Mouse (Mus musculus) megakaryocyte, embryonic 14.5 days (primary cell): ENCODE data around the gene Tshz2. TPM values are rescaled to one million over a fixed set of nuclear protein-coding genes. Genes with fewer than 3 reads are reported as not detected.

Experiments
- H3K27me3 ChIP-seq: replicated peaks from 2 replicates; pipeline ENCODE3; 2012; ENCODE audit warnings: inconsistent platforms
- H3K36me3 ChIP-seq: replicated peaks from 2 replicates; pipeline ENCODE3; 2012; ENCODE audit warnings: low read length, inconsistent platforms, mixed read lengths
- H3K4me1 ChIP-seq: 2 replicates; pipeline ENCODE4 v1.6.1; 2012; ENCODE audit warnings: inconsistent platforms
- H3K4me3 ChIP-seq: replicated peaks from 2 replicates; pipeline ENCODE3; 2012; ENCODE audit warnings: moderate library complexity, mild to moderate bottlenecking, inconsistent platforms
- H3K9me3 ChIP-seq: 2 replicates; pipeline ENCODE4 v1.6.1; 2012; ENCODE audit warnings: inconsistent platforms
- FLI1 ChIP-seq: IDR thresholded peaks from 2 replicates; pipeline ENCODE4 v1.6.1; 2012; ENCODE audit warnings: low read length, inconsistent platforms, mixed read lengths
- GATA1 ChIP-seq: IDR thresholded peaks from 3 replicates; pipeline ENCODE4 v1.6.1; 2012; ENCODE audit warnings: mixed read lengths, low read length, inconsistent platforms, borderline replicate concordance
- polyA plus RNA-seq: library from polyadenylated mRNA; stranded (reverse); fragments of >175 nt; gene quantifications from 2 replicates; pipeline ENCODE4 v1.2.3, GENCODE M21; 2012; ENCODE audit warnings: low replicate concordance; ENCODE audit not compliant: insufficient read depth

The Tshz2 gene
- polyA plus RNA-seq, 1 experiment = not detected

- H3K9me3 ChIP-seq = peaks cover 43% of the 10 kb centered on the region
- TF ChIP-seq GATA1 = no peak
- no peak; the same call in 1 of the 2 replicates for TF ChIP-seq FLI1
- no peak overlapping the region for H3K4me3 ChIP-seq
- 0 out of 2 replicates have a peak, but pooled peaks cover 3% of the 10 kb centered on the region for H3K4me1 ChIP-seq
- no peaks in the 10 kb centered on the region for H3K36me3 ChIP-seq
- no peaks in the 10 kb centered on the region for H3K27me3 ChIP-seq
These were observed 392.1 kb downstream of the Tshz2 start for GRCm38 (mm10) chr2:170024939-170025338.

- Histone ChIP-seq H3K4me3 (no peak overlapping the region), H3K4me1 (0 out of 2 replicates have a peak, but pooled peaks cover 3% of the 10 kb centered on the region), H3K9me3 (peaks cover 44% of the 10 kb centered on the region), H3K36me3 (no peaks in the 10 kb centered on the region), H3K27me3 (no peaks in the 10 kb centered on the region)
- TF ChIP-seq FLI1 (no peak), GATA1 (no peak)
These were observed 393.1 kb downstream of the Tshz2 start for GRCm38 (mm10) chr2:170025896-170026295.

- Histone ChIP-seq H3K36me3 (no peaks in the 10 kb centered on the region), H3K4me3 (no peak overlapping the region), H3K9me3 (peaks cover 62% of the 10 kb centered on the region), H3K4me1 (0 out of 2 replicates have a peak, but pooled peaks cover 3% of the 10 kb centered on the region), H3K27me3 (no peaks in the 10 kb centered on the region)
- TF ChIP-seq FLI1 (no peak), GATA1 (no peak)
These were observed 395.0 kb downstream of the Tshz2 start for GRCm38 (mm10) chr2:170027837-170028236.

GRCm38 (mm10) chr2:170028488-170029303, 395.9 kb downstream of the Tshz2 start:
- 0 out of 2 replicates have a peak, but pooled peaks cover 3% of the 10 kb centered on the region for H3K4me1 ChIP-seq
- H3K27me3 ChIP-seq = no peaks in the 10 kb centered on the region
- H3K36me3 ChIP-seq = no peaks in the 10 kb centered on the region
- no peak overlapping the region for H3K4me3 ChIP-seq
- H3K9me3 ChIP-seq = peaks cover 66% of the 10 kb centered on the region
- TF ChIP-seq GATA1 = no peak
- no peak for TF ChIP-seq FLI1

GRCm38 (mm10) chr2:170029304-170029856, 396.6 kb downstream of the Tshz2 start:
- Histone ChIP-seq H3K4me3 (no peak overlapping the region), H3K9me3 (peaks cover 60% of the 10 kb centered on the region), H3K4me1 (0 out of 2 replicates have a peak, but pooled peaks cover 3% of the 10 kb centered on the region), H3K27me3 (no peaks in the 10 kb centered on the region), H3K36me3 (no peaks in the 10 kb centered on the region)
- TF ChIP-seq FLI1 (no peak), GATA1 (no peak)

- Histone ChIP-seq H3K4me1 (no peaks in the 10 kb centered on the region), H3K27me3 (no peaks in the 10 kb centered on the region), H3K9me3 (peaks cover 42% of the 10 kb centered on the region), H3K4me3 (no peak overlapping the region), H3K36me3 (no peaks in the 10 kb centered on the region)
- TF ChIP-seq GATA1 = no peak
- TF ChIP-seq FLI1 = no peak
These were observed 398.4 kb downstream of the Tshz2 start for GRCm38 (mm10) chr2:170031226-170031625.

- peaks cover 38% of the 10 kb centered on the region for H3K9me3 ChIP-seq
- TF ChIP-seq GATA1 (no peak), FLI1 (no peak)
These were observed 399.1 kb downstream of the Tshz2 start for GRCm38 (mm10) chr2:170031872-170032271.

GRCm38 (mm10) chr2:170033219-170033618, 400.4 kb downstream of the Tshz2 start:
- Histone ChIP-seq H3K4me3 (no peak overlapping the region), H3K4me1 (no peaks in the 10 kb centered on the region), H3K9me3 (peaks cover 34% of the 10 kb centered on the region), H3K27me3 (no peaks in the 10 kb centered on the region), H3K36me3 (no peaks in the 10 kb centered on the region)
- TF ChIP-seq GATA1 (no peak), FLI1 (no peak)

More at GRCm38 (mm10) chr2:170031872-170032271, 399.1 kb downstream of the Tshz2 start:
- Histone ChIP-seq H3K4me3 (no peak overlapping the region), H3K4me1 (no peaks in the 10 kb centered on the region), H3K27me3 (no peaks in the 10 kb centered on the region), H3K36me3 (no peaks in the 10 kb centered on the region)

GRCm38 (mm10) chr2:170034794-170035193, 402.0 kb downstream of the Tshz2 start:
- TF ChIP-seq FLI1 = no peak
- TF ChIP-seq GATA1 = no peak
- Histone ChIP-seq H3K4me1 (no peaks in the 10 kb centered on the region), H3K4me3 (no peak overlapping the region), H3K27me3 (no peaks in the 10 kb centered on the region), H3K36me3 (no peaks in the 10 kb centered on the region), H3K9me3 (peaks cover 23% of the 10 kb centered on the region)

GRCm38 (mm10) chr2:170036791-170037241, 404.0 kb downstream of the Tshz2 start:
- Histone ChIP-seq H3K4me1 (no peaks in the 10 kb centered on the region), H3K9me3 (peaks cover 14% of the 10 kb centered on the region), H3K27me3 (no peaks in the 10 kb centered on the region), H3K4me3 (no peak overlapping the region), H3K36me3 (no peaks in the 10 kb centered on the region)
- TF ChIP-seq GATA1 (no peak), FLI1 (no peak)
